Mouse (Mus musculus) myocyte (in vitro differentiated cells): ENCODE data around the gene Hmgcs1. TPM values are rescaled to one million over a fixed set of nuclear protein-coding genes. Genes with fewer than 3 reads are reported as not detected.
"Not testable (repeated sequence)": the region's sequence is repeated elsewhere in the genome, so short reads cannot be mapped to it uniquely, and the experiment has no call there.

Experiments used
- H3K27me3 ChIP-seq: one replicate; pipeline ENCODE4 v1.6.1; 2011; ENCODE audit not compliant: control insufficient read depth, insufficient read depth, insufficient read length
- H3K36me3 ChIP-seq: one replicate; pipeline ENCODE4 v1.6.1; 2011; ENCODE audit not compliant: control insufficient read depth, insufficient read depth
- H3K4me2 ChIP-seq: one replicate; pipeline ENCODE4 v1.6.1; 2011; ENCODE audit warnings: low read depth, control low read depth
- H3K4me3 ChIP-seq: one replicate; pipeline ENCODE4 v1.5.1; 2011; ENCODE audit warnings: mild to moderate bottlenecking, control low read depth, moderate library complexity
- H3K79me2 ChIP-seq: one replicate; pipeline ENCODE4 v1.6.1; 2011; ENCODE audit not compliant: control insufficient read depth, insufficient read depth
- H3ac ChIP-seq: one replicate; pipeline ENCODE4 v1.6.1; 2011; ENCODE audit not compliant: control insufficient read depth, insufficient read length
- CEBPB ChIP-seq: IDR thresholded peaks from 2 replicates; pipeline ENCODE4 v1.6.1; 2011; ENCODE audit warnings: mild to moderate bottlenecking, moderate library complexity; ENCODE audit not compliant: poor library complexity, insufficient read depth, severe bottlenecking
- E2F4 ChIP-seq: IDR thresholded peaks from one replicate; pipeline ENCODE4 v1.6.1; 2011; ENCODE audit warnings: mild to moderate bottlenecking, control low read depth, moderate library complexity; ENCODE audit not compliant: insufficient read depth
- MAX ChIP-seq: IDR thresholded peaks from one replicate; pipeline ENCODE4 v1.6.1; 2011; ENCODE audit warnings: low read depth, mild to moderate bottlenecking, control low read depth
- MYOD1 ChIP-seq, 3 experiments: IDR thresholded peaks; one replicate each; pipeline ENCODE4 v1.6.1; 2011; ENCODE audit warnings: control low read depth in 2 of 3, low read depth in 2 of 3, mild to moderate bottlenecking in 2 of 3, moderate library complexity in 1 of 3; ENCODE audit not compliant: insufficient read length in 2 of 3, control insufficient read depth in 1 of 3
- MYOG ChIP-seq, 3 experiments: IDR thresholded peaks; one replicate each; pipeline ENCODE4 v1.6.1; 2011; ENCODE audit warnings: control low read depth in 2 of 3, low read depth in 2 of 3, mild to moderate bottlenecking in 2 of 3; ENCODE audit not compliant: insufficient read length in 2 of 3, control insufficient read depth in 1 of 3, insufficient read depth in 1 of 3
- POLR2A ChIP-seq: IDR thresholded peaks from one replicate; pipeline ENCODE4 v1.6.1; 2011; ENCODE audit warnings: low read depth, mild to moderate bottlenecking, control low read depth, moderate library complexity; ENCODE audit not compliant: insufficient read length
- POLR2AphosphoS2 ChIP-seq: IDR thresholded peaks from one replicate; pipeline ENCODE4 v1.6.1; 2011; ENCODE audit warnings: low read depth, control low read depth; ENCODE audit not compliant: insufficient read length
- REST ChIP-seq: IDR thresholded peaks from one replicate; pipeline ENCODE4 v1.6.1; 2011; ENCODE audit warnings: mild to moderate bottlenecking, control low read depth, moderate library complexity; ENCODE audit not compliant: insufficient read depth, insufficient read length
- SRF ChIP-seq: IDR thresholded peaks from one replicate; pipeline ENCODE4 v1.6.1; 2011; ENCODE audit warnings: low read depth; ENCODE audit not compliant: control insufficient read depth, insufficient read length
- TCF12 ChIP-seq: IDR thresholded peaks from one replicate; pipeline ENCODE4 v1.6.1; 2011; ENCODE audit warnings: mild to moderate bottlenecking, control low read depth; ENCODE audit not compliant: poor library complexity, insufficient read depth, severe bottlenecking
- TCF3 ChIP-seq: IDR thresholded peaks from one replicate; pipeline ENCODE4 v1.6.1; 2011; ENCODE audit warnings: low read depth, control low read depth; ENCODE audit not compliant: insufficient read length
- USF1 ChIP-seq: IDR thresholded peaks from one replicate; pipeline ENCODE4 v1.6.1; 2011; ENCODE audit warnings: low read depth, mild to moderate bottlenecking, control low read depth, moderate library complexity
- polyA plus RNA-seq: library from polyadenylated mRNA; unstranded; fragments of >200 nt; fragmentation: generic; extraction: Trizol; gene quantifications from one replicate; pipeline ENCODE4 v1.2.1, GENCODE M21; 2012; ENCODE audit warnings: missing spikeins

Gene Hmgcs1
- polyA plus RNA-seq, 1 experiment, result 68.3 TPM

GRCm38 (mm10) chr13:119690876-119691620, 869 bp downstream of the Hmgcs1 start:
- Histone ChIP-seq H3K79me2 (peaks cover 68% of the 10 kb centered on the region), H3K4me3 (peak overlapping the region; percentile 96), H3ac (peak overlapping the region; percentile 13), H3K27me3 (no peaks in the 10 kb centered on the region), H3K36me3 (peaks cover 17% of the 10 kb centered on the region), H3K4me2 (peak overlapping the region; percentile 72)
- TF ChIP-seq TCF12, result no peak
- TF ChIP-seq MAX, result no peak
- TF ChIP-seq USF1, result no peak
- TF ChIP-seq TCF3, result no peak
- TF ChIP-seq E2F4, result no peak
- TF ChIP-seq SRF, result no peak
- no peak for TF ChIP-seq MYOD1 (IDR thresholded peaks at IDR 0.05; ENCODE audit: control insufficient read depth in 1 of 3, insufficient read length in 2 of 3, low read depth in 2 of 3)
- TF ChIP-seq REST, result no peak
- no peak for TF ChIP-seq POLR2A

GRCm38 (mm10) chr13:119691958-119692357, 1.8 kb downstream of the Hmgcs1 start:
- not testable (repeated sequence) for H3K27me3 ChIP-seq, H3ac ChIP-seq
- Histone ChIP-seq H3K79me2 (peaks cover 77% of the 10 kb centered on the region), H3K4me3 (peak overlapping the region; percentile 96), H3K4me2 (peak overlapping the region; percentile 76), H3K36me3 (peaks cover 24% of the 10 kb centered on the region)

- H3ac ChIP-seq, result no peak overlapping the region
- H3K79me2 ChIP-seq, result peaks cover 100% of the 10 kb centered on the region
- H3K4me3 ChIP-seq, result no peak overlapping the region
- TF ChIP-seq USF1, result no peak
- no peak for TF ChIP-seq TCF12
- TF ChIP-seq E2F4, result no peak
- TF ChIP-seq MYOG (IDR thresholded peaks at IDR 0.05; ENCODE audit: control insufficient read depth in 1 of 3, insufficient read depth in 1 of 3, insufficient read length in 2 of 3, low read depth in 2 of 3), result no peak
- TF ChIP-seq CEBPB, result no peak
- TF ChIP-seq POLR2AphosphoS2, result no peak
- no peak for TF ChIP-seq REST
- no peak for TF ChIP-seq MAX
- TF ChIP-seq TCF3, result no peak
- TF ChIP-seq MYOD1 (IDR thresholded peaks at IDR 0.05; ENCODE audit: control insufficient read depth in 1 of 3, insufficient read length in 2 of 3, low read depth in 2 of 3), result no peak
- no peak for TF ChIP-seq SRF
- H3K27me3 ChIP-seq, result no peaks in the 10 kb centered on the region
- H3K4me2 ChIP-seq, result peak overlapping the region; percentile 76
- H3K36me3 ChIP-seq, result peaks cover 54% of the 10 kb centered on the region
Measured at GRCm38 (mm10) chr13:119695676-119696075, 5.5 kb downstream of the Hmgcs1 start.

- Histone ChIP-seq H3K27me3 (no peaks in the 10 kb centered on the region), H3K4me3 (no peak overlapping the region), H3K4me2 (peak overlapping the region; percentile 34), H3K79me2 (peaks cover 92% of the 10 kb centered on the region), H3K36me3 (peaks cover 61% of the 10 kb centered on the region), H3ac (no peak overlapping the region)
- TF ChIP-seq TCF3 (no peak), MAX (no peak), SRF (no peak), POLR2A (no peak), POLR2AphosphoS2 (no peak), MYOD1 (IDR thresholded peaks at IDR 0.05; ENCODE audit: control insufficient read depth in 1 of 3, insufficient read length in 2 of 3, low read depth in 2 of 3) (no peak), USF1 (no peak), TCF12 (no peak), CEBPB (no peak), REST (no peak), MYOG (IDR thresholded peaks at IDR 0.05; ENCODE audit: control insufficient read depth in 1 of 3, insufficient read depth in 1 of 3, insufficient read length in 2 of 3, low read depth in 2 of 3) (no peak), E2F4 (no peak)
Measured at GRCm38 (mm10) chr13:119696496-119696895, 6.3 kb downstream of the Hmgcs1 start.

DNA sequence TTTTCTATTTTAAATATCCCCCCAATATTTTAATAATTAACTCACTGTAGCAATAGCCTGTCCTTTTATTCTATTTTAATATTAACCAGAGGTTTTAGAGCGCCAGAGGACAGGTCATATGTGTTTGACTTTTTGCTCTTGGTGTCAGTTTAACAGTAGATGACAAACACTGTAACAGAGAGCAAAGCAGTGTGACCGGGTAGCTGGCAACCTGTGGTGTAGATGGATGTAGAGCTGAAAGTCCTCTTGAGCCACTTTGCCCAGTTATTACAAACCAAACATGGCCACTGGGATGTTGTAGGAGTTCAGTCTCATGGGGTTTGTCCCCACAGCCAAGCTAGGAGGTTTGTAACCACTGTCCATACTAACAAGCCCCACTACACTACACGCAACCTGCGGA, 8.3 kb downstream of the Hmgcs1 start:
- Histone ChIP-seq H3K36me3 (peaks cover 79% of the 10 kb centered on the region), H3K79me2 (peaks cover 76% of the 10 kb centered on the region), H3K4me3 (no peak overlapping the region), H3ac (no peak overlapping the region), H3K27me3 (no peaks in the 10 kb centered on the region), H3K4me2 (peak overlapping the region; percentile 24)
- no peak for TF ChIP-seq CEBPB
- no peak for TF ChIP-seq MYOD1 (IDR thresholded peaks at IDR 0.05; ENCODE audit: control insufficient read depth in 1 of 3, insufficient read length in 2 of 3, low read depth in 2 of 3)
- no peak for TF ChIP-seq TCF3
- no peak for TF ChIP-seq POLR2AphosphoS2
- no peak for TF ChIP-seq POLR2A
- no peak for TF ChIP-seq SRF
- TF ChIP-seq MYOG (IDR thresholded peaks at IDR 0.05; ENCODE audit: control insufficient read depth in 1 of 3, insufficient read depth in 1 of 3, insufficient read length in 2 of 3, low read depth in 2 of 3), result no peak
- no peak for TF ChIP-seq TCF12
- TF ChIP-seq MAX, result no peak
- no peak for TF ChIP-seq REST
